ENCODE assay signal across 1 mouse cellular context in genomic region chr11:29547752-29548503, GRCm38 (mm10).
TF ChIP-seq lines count a peak whose summit lies in the region.

TSS of gene Clhc1 (plus strand) at chr11:29547950.
TSS of gene Rps27a (minus strand) at chr11:29548109.

TF ChIP-seq in CH12.LX, 34 proteins besides CTCF, POLR2A, EP300 and RAD21 (continued from another document):
- TF ChIP-seq USF2 (conservative IDR thresholded peaks at IDR 0.05; ENCODE audit: low read depth, low read length) (no peak; the same call in 1 of the 2 replicates), ZMIZ1 (IDR thresholded peaks at IDR 0.05; ENCODE audit: low read depth, low read length) (peak; percentile 94), MYC (IDR thresholded peaks at IDR 0.05; ENCODE audit: low read depth, low read length) (no peak), MEF2A (IDR thresholded peaks at IDR 0.05; ENCODE audit: borderline replicate concordance, low read depth, low read length) (no peak; the same call in 1 of the 2 replicates), CHD2 (IDR thresholded peaks at IDR 0.05; ENCODE audit: low read length) (peak; percentile 72; the same call in 1 of the 2 replicates), NELFE (IDR thresholded peaks at IDR 0.05; ENCODE audit: low read depth, low read length) (peak; percentile 85), E2F4 (IDR thresholded peaks at IDR 0.05; ENCODE audit: insufficient replicate concordance, low read depth, low read length) (0 out of 2 replicates have a peak, but pooled peaks have one; percentile 18), CHD1 (IDR thresholded peaks at IDR 0.05; ENCODE audit: low read depth, low read length) (peak; percentile 12; the same call in 1 of the 2 replicates), KAT2A (IDR thresholded peaks at IDR 0.05; ENCODE audit: insufficient replicate concordance, low read length) (peak; percentile 93; the same call in 1 of the 2 replicates), PAX5 (IDR thresholded peaks at IDR 0.05; ENCODE audit: low read length) (no peak), BHLHE40 (IDR thresholded peaks at IDR 0.05; ENCODE audit: low read depth, low read length) (peak; percentile 71), TCF12 (IDR thresholded peaks at IDR 0.05; ENCODE audit: low read depth, low read length) (peak; percentile 90), UBTF (IDR thresholded peaks at IDR 0.05; ENCODE audit: low read depth, low read length) (no peak), GABPA (IDR thresholded peaks at IDR 0.05; ENCODE audit: insufficient replicate concordance, low read depth, low read length) (peak; percentile 61; the same call in 1 of the 2 replicates), HCFC1 (IDR thresholded peaks at IDR 0.05; ENCODE audit: low read depth, low read length) (peak; percentile 91), JUN (IDR thresholded peaks at IDR 0.05; ENCODE audit: insufficient read depth, low read depth, low read length) (no peak; the same call in 1 of the 2 replicates), MAFK (IDR thresholded peaks at IDR 0.05; ENCODE audit: insufficient replicate concordance, low read length) (0 out of 2 replicates have a peak, but pooled peaks have one; percentile 22), TBP (conservative IDR thresholded peaks at IDR 0.05; ENCODE audit: low read depth, low read length) (peak; percentile 86), USF1 (IDR thresholded peaks at IDR 0.05; ENCODE audit: low read depth, low read length) (no peak; the same call in 1 of the 2 replicates)
TF ChIP-seq in CH12.LX: peak in this region for 20.
